In the genomic region with DNA sequence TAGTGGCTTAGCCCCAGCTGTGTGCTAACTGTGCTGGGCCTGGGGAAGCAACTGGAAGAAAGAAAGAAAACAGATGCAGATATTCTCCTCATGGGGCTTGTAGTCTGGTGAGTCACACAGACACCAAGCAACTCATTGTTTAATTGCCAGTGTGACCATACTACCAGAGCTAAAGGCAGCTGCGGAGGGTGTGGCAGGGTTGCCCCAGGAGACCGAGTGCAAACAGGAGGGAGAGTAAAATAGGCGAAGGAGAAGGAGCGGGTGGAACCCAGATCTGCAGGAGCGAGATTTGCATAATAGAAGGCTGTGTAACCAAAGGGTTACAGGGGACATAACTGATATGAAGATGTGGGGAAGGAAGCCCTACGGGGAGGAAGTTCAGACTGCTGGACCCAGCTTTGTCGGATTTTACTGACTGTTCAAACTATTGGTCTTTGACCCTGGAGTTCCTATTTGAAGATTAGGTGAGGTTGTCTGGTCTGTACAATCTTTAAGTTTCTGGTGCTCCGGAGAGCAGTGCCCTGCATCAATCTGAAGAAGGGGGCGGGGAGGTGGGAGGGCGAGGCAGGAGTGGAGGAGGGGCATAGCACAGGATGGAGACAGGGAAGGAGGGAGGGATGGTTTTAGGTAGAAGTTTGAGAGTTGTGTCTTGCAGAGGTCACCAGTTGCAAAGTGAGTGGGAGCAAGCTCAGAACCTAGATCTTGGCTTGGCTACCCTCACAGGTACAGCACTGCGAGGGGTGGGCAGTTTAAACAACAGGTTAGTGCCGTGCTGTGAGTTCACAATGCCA, we compare ENCODE assay signal across 9 mouse cellular contexts. TPM values are rescaled to one million over a fixed set of nuclear protein-coding genes. Genes with fewer than 3 reads are reported as not detected.
DNase-seq lines count a peak whose midpoint lies in the region; ATAC-seq and TF ChIP-seq lines count a peak whose summit lies in the region.
"Had no signal": no experiment of that assay in that cellular context is flagged by ENCODE, and none has a peak within 500 bp of the region (broad histone marks: within the 10 kb centered on the region; RNA-seq: fewer than 3 reads in every experiment).

No protein-coding gene starts in this region.

- H3K4me3 ChIP-seq in myocyte: no peak overlapping the region
- H3K4me3 ChIP-seq: megakaryocyte, embryonic 14.5 days had no signal

- H3K4me2 ChIP-seq in myocyte (ENCODE audit: low read depth): peak overlapping the region; percentile 81

- H3K27me3 ChIP-seq in myocyte (ENCODE audit: control insufficient read depth, insufficient read depth, insufficient read length): no peaks in the 10 kb centered on the region

- no peak for ATAC-seq in megakaryocyte-erythroid progenitor cell, adult 5-6 weeks (replicated peaks; ENCODE audit: low FRiP score, low TSS enrichment, poor library complexity, severe bottlenecking)

- no peaks in the 10 kb centered on the region for H3K36me3 ChIP-seq in myocyte (ENCODE audit: control insufficient read depth, insufficient read depth)

- H3ac ChIP-seq in myocyte (ENCODE audit: control insufficient read depth, insufficient read length): no peak overlapping the region

- H3K79me2 ChIP-seq in myocyte (ENCODE audit: control insufficient read depth, insufficient read depth): no peaks in the 10 kb centered on the region

- no peak for TF ChIP-seq POLR2A in myocyte (IDR thresholded peaks at IDR 0.05; ENCODE audit: insufficient read length, low read depth)

- peak; percentile 23 for DNase-seq in lung, postnatal 36 days
- DNase-seq in lung, postnatal 25 days (ENCODE audit: low spot score): no peak
- DNase-seq in NIH3T3 (ENCODE audit: low read depth): peak; percentile 17
- DNase-seq in gastrocnemius, adult 8-10 months (ENCODE audit: low spot score in 2 of 2): peak; percentile 14 to 43
- no peak for DNase-seq in retina, embryonic 14.5 days (ENCODE audit: low spot score)
- no peak for DNase-seq in right cerebral cortex, postnatal 25 days

TF ChIP-seq in myocyte, 11 proteins besides CTCF, POLR2A, EP300 and RAD21:
- TF ChIP-seq REST (IDR thresholded peaks at IDR 0.05; ENCODE audit: insufficient read depth, insufficient read length) (no peak), MYOG (IDR thresholded peaks at IDR 0.05; ENCODE audit: control insufficient read depth in 1 of 3, insufficient read depth in 1 of 3, insufficient read length in 2 of 3, low read depth in 2 of 3) (peak; percentile 26 to 74 (median 71)), E2F4 (IDR thresholded peaks at IDR 0.05; ENCODE audit: insufficient read depth) (no peak), MYOD1 (IDR thresholded peaks at IDR 0.05; ENCODE audit: control insufficient read depth in 1 of 3, insufficient read length in 2 of 3, low read depth in 2 of 3) (peak; percentile 47 to 89 (median 66)), MAX (IDR thresholded peaks at IDR 0.05; ENCODE audit: low read depth) (no peak), TCF12 (IDR thresholded peaks at IDR 0.05; ENCODE audit: insufficient read depth, poor library complexity, severe bottlenecking) (peak; percentile 55), USF1 (IDR thresholded peaks at IDR 0.05; ENCODE audit: low read depth) (peak; percentile 8), TCF3 (IDR thresholded peaks at IDR 0.05; ENCODE audit: insufficient read length, low read depth) (no peak)

RNA-seq across cellular contexts. Expression of a gene that starts 7.0 kb away (rescaled TPM):
- total RNA-seq in gastrocnemius, adult 8-10 months (2022): 1 to 10 TPM in 2 of 4 experiments, under 1 TPM in 2; 0.65 to 1.2 (median 0.90) TPM
- 0.70 TPM for polyA plus RNA-seq in myocyte (2012; fragmentation: generic; extraction: Trizol)
- total RNA-seq in megakaryocyte-erythroid progenitor cell, adult 5-6 weeks (2014; fragmentation: Nextera tagmentation): 1.0 TPM in 1 of 2 replicates, not detected in the other
- total RNA-seq in megakaryocyte-erythroid progenitor cell, adult 5-6 weeks (2017): 1.1 TPM in 1 of 2 replicates, not detected in the other

RNA-seq across cellular contexts. Expression of a gene that starts 34.4 kb away (rescaled TPM):
- total RNA-seq in gastrocnemius, adult 8-10 months (2022): 1 to 10 TPM; 6.0 to 9.4 (median 6.5) TPM
- 13.1 TPM for polyA plus RNA-seq in myocyte (2012; fragmentation: generic; extraction: Trizol)
- total RNA-seq in megakaryocyte-erythroid progenitor cell, adult 5-6 weeks (2014; fragmentation: Nextera tagmentation): 11.0 and 25.4 TPM in 2 replicates
- total RNA-seq in megakaryocyte-erythroid progenitor cell, adult 5-6 weeks (2017): 12.7 and 17.2 TPM in 2 replicates

RNA-seq across cellular contexts. Expression of a gene that starts 34.5 kb away (rescaled TPM):
- 1 to 10 TPM; 6.9 to 8.8 (median 7.7) TPM for total RNA-seq in gastrocnemius, adult 8-10 months (2022)
- polyA plus RNA-seq in myocyte (2012; fragmentation: generic; extraction: Trizol): 14.7 TPM
- total RNA-seq in megakaryocyte-erythroid progenitor cell, adult 5-6 weeks (2014; fragmentation: Nextera tagmentation): 5.1 and 11.9 TPM in 2 replicates
- total RNA-seq in megakaryocyte-erythroid progenitor cell, adult 5-6 weeks (2017): 27.2 and 30.7 TPM in 2 replicates

Comparison
In these comparisons a context has a peak if more than half of its experiments do, and no peak if none do; other contexts are left out.
1. DNase-seq: peak in lung, postnatal 36 days (single experiment), NIH3T3 (single experiment) and gastrocnemius, adult 8-10 months (2 of 2); none in lung, postnatal 25 days (single experiment), retina, embryonic 14.5 days (single experiment) and right cerebral cortex, postnatal 25 days (single experiment).